Mouse (Mus musculus) liver, embryonic 15.5 days (tissue): ENCODE measurements at regions not wholly inside any gene's neighbourhood (a gene's known extent, or its start where the extent isn't known, plus 50 kb on each side); places are given as distances from the start of the nearest gene placed in this dataset.

Source experiments
- ATAC-seq: fragments of 200-750 bp; cut with Nextera tagmentation; 2 replicates; pipeline ENCODE4 v1.8.0; 2017; ENCODE audit warnings: moderate number of reproducible peaks, mild to moderate bottlenecking, moderate library complexity; ENCODE audit not compliant: insufficient read depth
- H3K27ac ChIP-seq: fragments of 300-500 bp; sonication (generic); replicated peaks from 2 replicates; pipeline ENCODE4 v1.5.1; 2015; ENCODE audit warnings: mild to moderate bottlenecking, inconsistent platforms
- H3K27me3 ChIP-seq: fragments of 300-500 bp; sonication (generic); 2 replicates; pipeline ENCODE4 v1.6.1; 2015; ENCODE audit warnings: mild to moderate bottlenecking, inconsistent platforms
- H3K36me3 ChIP-seq: fragments of 300-500 bp; sonication (generic); replicated peaks from 2 replicates; pipeline ENCODE4 v1.6.1; 2015; ENCODE audit warnings: moderate library complexity, mild to moderate bottlenecking, inconsistent platforms
- H3K4me1 ChIP-seq: fragments of 300-500 bp; sonication (generic); replicated peaks from 2 replicates; pipeline ENCODE4 v1.6.1; 2015; ENCODE audit warnings: inconsistent platforms
- H3K4me2 ChIP-seq: fragments of 300-500 bp; sonication (generic); 2 replicates; pipeline ENCODE4 v1.6.1; 2015; ENCODE audit warnings: moderate library complexity, mild to moderate bottlenecking, inconsistent platforms
- H3K4me3 ChIP-seq: fragments of 300-500 bp; sonication (generic); replicated peaks from 2 replicates; pipeline ENCODE4 v1.5.1; 2015; ENCODE audit warnings: mild to moderate bottlenecking, inconsistent platforms
- H3K9ac ChIP-seq: fragments of 300-500 bp; sonication (generic); 2 replicates; pipeline ENCODE4 v1.6.1; 2015; ENCODE audit warnings: moderate library complexity, mild to moderate bottlenecking, inconsistent platforms
- H3K9me3 ChIP-seq: fragments of 300-500 bp; sonication (generic); replicated peaks from 2 replicates; pipeline ENCODE4 v1.6.1; 2016; ENCODE audit warnings: inconsistent platforms
- WGBS: fragments of 180-500 bp; shearing (Covaris S2); methylation state at CpG from one replicate; pipeline ENCODE4 v1.1.7; 2015; ENCODE audit warnings: mixed read lengths; ENCODE audit not compliant: insufficient replicate concordance; 5-methylcytosine and 5-hydroxymethylcytosine counted together

GRCm38 (mm10) chr13:70311226-70312055, 326.0 kb downstream of the Ice1 start:
- WGBS, result 71% methylated on average over 14 of the region's 14 CpGs
- Histone ChIP-seq H3K27me3 (no peaks in the 10 kb centered on the region), H3K4me3 (no peak overlapping the region), H3K9me3 (no peaks in the 10 kb centered on the region), H3K4me1 (no peaks in the 10 kb centered on the region), H3K36me3 (no peaks in the 10 kb centered on the region), H3K27ac (no peak overlapping the region), H3K9ac (no peak overlapping the region), H3K4me2 (no peak overlapping the region)
- no peak for ATAC-seq

GRCm38 (mm10) chr13:70313205-70313604, 324.2 kb downstream of the Ice1 start:
- no peaks in the 10 kb centered on the region for H3K9me3 ChIP-seq
- 46% methylated on average over 2 of the region's 2 CpGs for WGBS
- H3K4me1 ChIP-seq, result no peaks in the 10 kb centered on the region
- no peak overlapping the region for H3K9ac ChIP-seq
- H3K27ac ChIP-seq, result no peak overlapping the region
- H3K4me3 ChIP-seq, result no peak overlapping the region
- ATAC-seq, result no peak
- no peaks in the 10 kb centered on the region for H3K36me3 ChIP-seq
- H3K4me2 ChIP-seq, result no peak overlapping the region
- no peaks in the 10 kb centered on the region for H3K27me3 ChIP-seq

GRCm38 (mm10) chr13:70323537-70323936, 313.9 kb downstream of the Ice1 start:
- no peaks in the 10 kb centered on the region for H3K36me3 ChIP-seq
- WGBS, result 80% methylated on average over 1 of the region's 1 CpGs
- no peak overlapping the region for H3K4me3 ChIP-seq
- no peaks in the 10 kb centered on the region for H3K4me1 ChIP-seq
- no peak for ATAC-seq
- no peak overlapping the region for H3K27ac ChIP-seq
- no peak overlapping the region for H3K4me2 ChIP-seq
- H3K9ac ChIP-seq, result no peak overlapping the region
- H3K27me3 ChIP-seq, result no peaks in the 10 kb centered on the region
- H3K9me3 ChIP-seq, result no peaks in the 10 kb centered on the region

GRCm38 (mm10) chr13:70336069-70336468, 301.4 kb downstream of the Ice1 start:
- no peak overlapping the region for H3K9ac ChIP-seq
- H3K27ac ChIP-seq, result no peak overlapping the region
- no peak for ATAC-seq
- WGBS, result 60% methylated on average over 4 of the region's 4 CpGs
- H3K4me2 ChIP-seq, result no peak overlapping the region
- no peaks in the 10 kb centered on the region for H3K9me3 ChIP-seq
- H3K4me1 ChIP-seq, result no peaks in the 10 kb centered on the region
- no peaks in the 10 kb centered on the region for H3K27me3 ChIP-seq
- no peak overlapping the region for H3K4me3 ChIP-seq
- H3K36me3 ChIP-seq, result no peaks in the 10 kb centered on the region

- H3K4me1 ChIP-seq, result no peaks in the 10 kb centered on the region
- H3K9ac ChIP-seq, result no peak overlapping the region
- no peaks in the 10 kb centered on the region for H3K27me3 ChIP-seq
- no peak overlapping the region for H3K4me3 ChIP-seq
- no peak overlapping the region for H3K27ac ChIP-seq
- H3K4me2 ChIP-seq, result no peak overlapping the region
- no peaks in the 10 kb centered on the region for H3K9me3 ChIP-seq
- no peak for ATAC-seq
- 43% methylated on average over 3 of the region's 3 CpGs for WGBS
- H3K36me3 ChIP-seq, result no peaks in the 10 kb centered on the region
Observed at GRCm38 (mm10) chr13:70340437-70340836, 297.0 kb downstream of the Ice1 start.

GRCm38 (mm10) chr13:70343191-70343734, 294.2 kb downstream of the Ice1 start:
- no peak overlapping the region for H3K4me3 ChIP-seq
- no peak overlapping the region for H3K27ac ChIP-seq
- no peak for ATAC-seq
- no peaks in the 10 kb centered on the region for H3K36me3 ChIP-seq
- 58% methylated on average over 1 of the region's 1 CpGs for WGBS
- no peaks in the 10 kb centered on the region for H3K27me3 ChIP-seq
- H3K4me1 ChIP-seq, result no peaks in the 10 kb centered on the region
- H3K4me2 ChIP-seq, result no peak overlapping the region
- H3K9me3 ChIP-seq, result no peaks in the 10 kb centered on the region
- no peak overlapping the region for H3K9ac ChIP-seq

GRCm38 (mm10) chr13:70343911-70344310, 293.5 kb downstream of the Ice1 start:
- H3K9me3 ChIP-seq, result no peaks in the 10 kb centered on the region
- no peaks in the 10 kb centered on the region for H3K4me1 ChIP-seq
- no peak overlapping the region for H3K9ac ChIP-seq
- H3K4me3 ChIP-seq, result no peak overlapping the region
- no peak overlapping the region for H3K27ac ChIP-seq
- no peaks in the 10 kb centered on the region for H3K36me3 ChIP-seq
- no peak overlapping the region for H3K4me2 ChIP-seq
- WGBS, result 45% methylated on average over 2 of the region's 2 CpGs
- ATAC-seq, result no peak
- no peaks in the 10 kb centered on the region for H3K27me3 ChIP-seq

GRCm38 (mm10) chr13:70344311-70344710, 293.1 kb downstream of the Ice1 start:
- H3K4me1 ChIP-seq, result no peaks in the 10 kb centered on the region
- H3K4me2 ChIP-seq, result no peak overlapping the region
- WGBS, result 70% methylated on average over 5 of the region's 5 CpGs
- no peak for ATAC-seq
- H3K9ac ChIP-seq, result no peak overlapping the region
- no peaks in the 10 kb centered on the region for H3K36me3 ChIP-seq
- H3K27me3 ChIP-seq, result no peaks in the 10 kb centered on the region
- no peak overlapping the region for H3K4me3 ChIP-seq
- H3K9me3 ChIP-seq, result no peaks in the 10 kb centered on the region
- H3K27ac ChIP-seq, result no peak overlapping the region

- 62% methylated on average over 4 of the region's 4 CpGs for WGBS
- no peak for ATAC-seq
Observed at GRCm38 (mm10) chr13:70348456-70348855, 289.0 kb downstream of the Ice1 start.

GRCm38 (mm10) chr13:70348965-70349364, 288.5 kb downstream of the Ice1 start:
- H3K4me3 ChIP-seq, result no peak overlapping the region
- 27% methylated on average over 2 of the region's 2 CpGs for WGBS
- ATAC-seq, result no peak
- no peak overlapping the region for H3K27ac ChIP-seq
- no peaks in the 10 kb centered on the region for H3K27me3 ChIP-seq
- no peak overlapping the region for H3K9ac ChIP-seq
- no peaks in the 10 kb centered on the region for H3K36me3 ChIP-seq
- H3K4me1 ChIP-seq, result no peaks in the 10 kb centered on the region
- no peak overlapping the region for H3K4me2 ChIP-seq
- no peaks in the 10 kb centered on the region for H3K9me3 ChIP-seq

More at GRCm38 (mm10) chr13:70348456-70348855, 289.0 kb downstream of the Ice1 start:
- Histone ChIP-seq H3K4me1 (no peaks in the 10 kb centered on the region), H3K4me3 (no peak overlapping the region), H3K27me3 (no peaks in the 10 kb centered on the region), H3K9me3 (no peaks in the 10 kb centered on the region), H3K9ac (no peak overlapping the region), H3K4me2 (no peak overlapping the region), H3K36me3 (no peaks in the 10 kb centered on the region), H3K27ac (no peak overlapping the region)

GRCm38 (mm10) chr13:70369647-70370046, 267.8 kb downstream of the Ice1 start:
- no peak overlapping the region for H3K4me2 ChIP-seq
- H3K9me3 ChIP-seq, result no peaks in the 10 kb centered on the region
- no peaks in the 10 kb centered on the region for H3K27me3 ChIP-seq
- H3K4me1 ChIP-seq, result no peaks in the 10 kb centered on the region
- WGBS, result 52% methylated on average over 2 of the region's 2 CpGs
- no peaks in the 10 kb centered on the region for H3K36me3 ChIP-seq
- H3K4me3 ChIP-seq, result no peak overlapping the region
- no peak for ATAC-seq
- no peak overlapping the region for H3K27ac ChIP-seq
- no peak overlapping the region for H3K9ac ChIP-seq
